Mouse (Mus musculus): Measurements from ENCODE around the gene Dcp1b.

DNA sequence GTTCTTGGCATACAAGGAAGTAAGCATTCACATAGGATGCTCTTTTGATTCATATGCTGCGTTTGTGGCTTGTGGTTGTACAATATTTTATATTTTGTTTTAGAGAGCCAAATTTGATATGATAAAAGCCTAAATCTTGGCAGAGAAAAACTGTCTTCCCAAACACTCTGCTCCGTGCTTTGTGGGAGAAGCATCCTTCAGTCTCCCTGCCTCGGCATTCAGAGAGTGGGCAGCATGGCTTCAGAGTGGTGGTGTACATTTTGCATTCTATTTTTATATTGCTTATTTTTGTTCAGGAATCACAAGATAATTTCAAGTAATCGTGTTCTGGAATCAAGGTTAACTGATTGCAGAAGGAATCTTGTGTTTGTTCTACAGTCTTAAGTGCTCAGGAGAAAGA, 16.4 kb downstream of the Dcp1b start:
- TF ChIP-seq CTCF (IDR thresholded peaks at IDR 0.05; ENCODE audit: control insufficient read depth, insufficient read depth, insufficient read length): no peak
- no peak for TF ChIP-seq USF1 (IDR thresholded peaks at IDR 0.05; ENCODE audit: low read depth)
